Mouse (Mus musculus): ENCODE results near the gene Wwc2. TPM values are rescaled to one million over a fixed set of nuclear protein-coding genes. Genes with fewer than 3 reads are reported as not detected.
A peak's percentile ranks its signal among the peaks of the same experiment; 100 is the strongest.

Wwc2 gene
- polyA plus RNA-seq, 1 experiment from 2014 or later, result 11.9 TPM

DNA sequence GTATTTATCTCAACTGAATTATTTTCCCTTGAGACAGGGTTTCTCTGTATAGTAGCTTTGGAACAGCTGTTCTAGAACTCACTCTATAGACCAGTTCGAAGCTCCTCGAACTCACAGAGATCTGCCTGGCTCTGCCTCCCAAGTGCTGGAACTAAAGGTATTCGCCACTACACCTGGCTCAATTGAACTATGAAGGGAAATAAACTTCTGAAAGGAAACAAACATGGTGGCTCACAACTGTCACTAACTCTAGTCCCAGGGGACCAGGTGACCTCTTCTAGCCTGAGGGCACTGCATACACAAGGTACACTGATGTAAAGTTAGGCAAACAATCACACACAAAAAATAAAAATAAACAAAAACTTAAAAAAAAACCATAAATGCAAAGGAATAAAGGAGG is 57.6 kb downstream of the Wwc2 start:
- no peak for ATAC-seq (ENCODE audit: insufficient number of reproducible peaks, low FRiP score, low TSS enrichment, low read depth)
- H3K4me2 ChIP-seq, result no peak overlapping the region
- no peak overlapping the region for H3K4me3 ChIP-seq
- no peak overlapping the region for H3K9ac ChIP-seq
- H3K27me3 ChIP-seq, result no peaks in the 10 kb centered on the region
- H3K9me3 ChIP-seq, result no peaks in the 10 kb centered on the region
- H3K4me1 ChIP-seq, result peaks cover 35% of the 10 kb centered on the region
- WGBS, result 92% methylated on average over 3 of the region's 3 CpGs
- H3K27ac ChIP-seq, result no peak overlapping the region
- H3K36me3 ChIP-seq, result no peaks in the 10 kb centered on the region

DNA sequence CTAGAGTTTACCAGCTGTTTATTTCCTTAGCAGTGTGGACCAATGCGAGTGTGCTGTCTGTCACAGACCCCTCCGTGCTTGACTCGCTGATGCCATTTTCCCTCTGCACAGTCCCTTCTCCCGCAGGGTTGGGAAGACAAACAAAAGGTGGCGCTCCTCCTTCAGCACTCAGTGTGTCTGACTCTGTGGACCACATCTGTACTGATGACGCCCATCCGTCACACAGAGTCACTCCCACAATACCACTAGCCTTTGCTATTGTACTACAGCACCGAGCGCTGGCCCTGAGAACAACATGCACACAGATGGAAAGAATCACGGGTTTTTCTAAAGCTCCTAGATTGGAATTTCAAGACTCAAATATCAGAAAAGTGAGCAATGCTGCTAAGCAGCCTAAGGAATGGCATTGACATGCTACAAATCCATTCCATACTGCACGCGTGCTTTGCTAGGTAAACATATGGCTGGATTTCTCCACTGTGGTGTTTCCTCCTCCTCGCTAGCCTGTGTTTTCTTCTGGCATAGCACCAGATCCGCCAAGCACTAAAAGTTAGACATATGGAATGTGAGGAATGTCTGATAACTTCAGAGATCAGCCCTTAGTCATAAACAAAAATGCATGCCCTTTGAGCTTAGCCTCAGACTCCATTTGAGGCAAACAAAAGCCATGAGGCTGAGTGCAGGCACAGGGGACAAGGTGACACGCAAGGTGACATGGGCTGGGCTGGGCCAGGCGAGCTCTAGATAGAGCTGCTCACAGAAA is 58.5 kb downstream of the Wwc2 start:
- no peak overlapping the region for H3K4me3 ChIP-seq
- H3K4me2 ChIP-seq, result peak overlapping the region; percentile 25; the same call in 1 of the 2 replicates
- H3K36me3 ChIP-seq, result no peaks in the 10 kb centered on the region
- no peaks in the 10 kb centered on the region for H3K27me3 ChIP-seq
- 34% methylated on average over 16 of the region's 16 CpGs for WGBS
- H3K9ac ChIP-seq, result no peak overlapping the region
- H3K4me1 ChIP-seq, result peaks cover 35% of the 10 kb centered on the region
- no peaks in the 10 kb centered on the region for H3K9me3 ChIP-seq
- peak; percentile 77 for ATAC-seq (ENCODE audit: insufficient number of reproducible peaks, low FRiP score, low TSS enrichment, low read depth)
- peak overlapping the region; percentile 59 for H3K27ac ChIP-seq

DNA sequence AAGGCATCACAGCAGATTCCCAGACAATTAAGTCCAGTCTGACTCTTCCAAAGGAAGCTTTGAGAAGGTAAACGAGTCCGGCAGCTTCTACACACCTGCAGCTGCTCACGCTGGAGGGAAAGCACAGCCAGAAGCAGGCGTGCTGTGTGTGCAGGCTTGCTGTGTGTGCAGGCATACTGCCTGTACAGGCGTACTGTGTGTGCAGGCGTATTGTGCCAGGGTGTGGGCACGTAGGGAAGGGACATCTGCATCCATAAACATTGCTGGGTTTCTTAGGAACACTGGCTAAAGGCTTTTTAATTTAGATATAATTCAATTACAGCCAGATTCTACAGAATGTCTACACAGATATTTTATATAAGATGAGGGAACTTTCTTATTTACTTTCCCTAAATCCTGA is 59.4 kb downstream of the Wwc2 start:
- H3K27ac ChIP-seq, result no peak overlapping the region
- WGBS, result 57% methylated on average over 7 of the region's 7 CpGs
- no peak for ATAC-seq (ENCODE audit: insufficient number of reproducible peaks, low FRiP score, low TSS enrichment, low read depth)

DNA sequence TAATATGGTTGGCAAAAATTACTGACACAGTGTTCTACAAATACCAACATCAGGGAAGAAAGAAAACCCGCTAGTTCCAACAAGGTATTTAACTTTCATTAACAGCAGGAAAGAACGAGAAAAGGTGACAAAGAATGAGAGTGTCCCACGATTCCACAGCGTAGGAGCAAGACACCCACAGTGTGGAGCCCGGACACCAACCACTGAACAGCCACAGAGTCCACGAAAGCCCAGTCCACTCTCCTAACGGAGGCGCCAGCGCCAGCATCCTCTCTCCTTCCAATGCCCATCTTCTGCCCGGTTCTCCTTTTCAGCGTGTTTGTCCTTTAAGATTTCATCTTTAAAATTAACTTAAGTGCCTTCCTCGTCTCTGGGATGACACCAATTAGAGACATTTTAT is 61.1 kb downstream of the Wwc2 start:
- Histone ChIP-seq H3K9ac (no peak overlapping the region), H3K4me3 (no peak overlapping the region), H3K4me2 (no peak overlapping the region), H3K27me3 (no peaks in the 10 kb centered on the region), H3K36me3 (no peaks in the 10 kb centered on the region), H3K27ac (no peak overlapping the region), H3K4me1 (peaks cover 32% of the 10 kb centered on the region), H3K9me3 (no peaks in the 10 kb centered on the region)
- ATAC-seq (ENCODE audit: insufficient number of reproducible peaks, low FRiP score, low TSS enrichment, low read depth), result no peak
- 86% methylated on average over 12 of the region's 12 CpGs for WGBS

More for the DNA sequence above, 59.4 kb downstream of the Wwc2 start:
- Histone ChIP-seq H3K4me1 (peaks cover 32% of the 10 kb centered on the region), H3K4me2 (no peak overlapping the region), H3K4me3 (no peak overlapping the region), H3K9ac (no peak overlapping the region), H3K27me3 (no peaks in the 10 kb centered on the region), H3K9me3 (no peaks in the 10 kb centered on the region), H3K36me3 (no peaks in the 10 kb centered on the region)

DNA sequence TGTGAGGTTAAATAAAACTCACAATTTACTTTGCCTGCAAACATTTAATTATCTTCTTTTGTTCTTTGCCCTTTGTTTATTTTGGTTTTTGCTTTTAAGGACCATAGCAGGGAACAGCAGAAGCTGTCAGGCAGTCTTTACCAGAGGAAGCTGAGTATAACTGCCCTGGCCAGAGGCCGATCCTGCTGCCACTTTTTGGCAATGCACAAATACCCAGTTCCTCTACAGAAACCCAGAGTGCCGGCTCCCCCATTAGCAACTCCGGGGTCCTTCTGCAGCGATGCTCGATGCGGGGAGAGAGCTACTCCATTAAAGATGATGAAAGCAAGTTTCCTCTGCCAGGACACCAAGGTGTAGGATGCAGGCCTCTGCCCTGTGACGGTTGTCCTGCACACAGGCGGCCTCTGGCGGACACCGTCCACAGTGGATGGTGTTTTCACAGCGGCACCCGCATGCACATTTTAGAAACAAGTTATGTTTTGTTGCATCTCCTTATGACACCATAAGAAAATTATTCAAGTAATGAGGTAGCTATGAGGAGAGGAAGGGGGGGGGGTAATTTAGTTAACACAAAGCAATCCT is 62.0 kb downstream of the Wwc2 start:
- no peaks in the 10 kb centered on the region for H3K27me3 ChIP-seq
- H3K4me2 ChIP-seq, result no peak overlapping the region
- no peaks in the 10 kb centered on the region for H3K9me3 ChIP-seq
- 83% methylated on average over 12 of the region's 12 CpGs for WGBS
- no peak overlapping the region for H3K4me3 ChIP-seq
- no peak for ATAC-seq (ENCODE audit: insufficient number of reproducible peaks, low FRiP score, low TSS enrichment, low read depth)
- no peak overlapping the region for H3K27ac ChIP-seq
- H3K9ac ChIP-seq, result no peak overlapping the region
- peaks cover 26% of the 10 kb centered on the region for H3K4me1 ChIP-seq
- H3K36me3 ChIP-seq, result no peaks in the 10 kb centered on the region

DNA sequence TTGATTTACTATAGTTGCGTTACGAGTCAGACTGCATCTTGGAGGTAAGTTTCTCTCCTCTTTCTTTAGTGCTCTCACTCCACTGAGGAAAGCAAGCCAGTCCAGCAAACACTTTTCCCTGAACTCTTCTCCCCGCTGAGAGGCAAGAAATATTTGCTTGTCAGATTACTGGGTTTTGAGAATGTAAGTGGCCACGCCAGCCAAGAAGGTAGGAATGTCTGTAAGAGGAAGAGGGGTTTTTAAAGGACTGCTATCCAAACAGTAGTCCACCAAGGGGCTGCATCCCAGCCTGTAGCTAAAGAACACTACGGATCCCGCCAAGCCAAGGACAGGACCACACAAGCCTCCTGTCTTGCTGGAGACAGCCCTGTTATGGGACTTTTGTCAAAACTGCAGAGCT is 65.8 kb downstream of the Wwc2 start:
- H3K4me1 ChIP-seq, result peaks cover 6% of the 10 kb centered on the region; the same call in 1 of the 2 replicates
- no peaks in the 10 kb centered on the region for H3K27me3 ChIP-seq
- no peak overlapping the region for H3K27ac ChIP-seq
- no peak overlapping the region for H3K9ac ChIP-seq
- WGBS, result 56% methylated on average over 6 of the region's 6 CpGs
- peaks cover 6% of the 10 kb centered on the region for H3K36me3 ChIP-seq
- H3K4me3 ChIP-seq, result no peak overlapping the region
- H3K4me2 ChIP-seq, result no peak overlapping the region
- ATAC-seq (ENCODE audit: insufficient number of reproducible peaks, low FRiP score, low TSS enrichment, low read depth), result no peak
- H3K9me3 ChIP-seq, result no peaks in the 10 kb centered on the region

DNA sequence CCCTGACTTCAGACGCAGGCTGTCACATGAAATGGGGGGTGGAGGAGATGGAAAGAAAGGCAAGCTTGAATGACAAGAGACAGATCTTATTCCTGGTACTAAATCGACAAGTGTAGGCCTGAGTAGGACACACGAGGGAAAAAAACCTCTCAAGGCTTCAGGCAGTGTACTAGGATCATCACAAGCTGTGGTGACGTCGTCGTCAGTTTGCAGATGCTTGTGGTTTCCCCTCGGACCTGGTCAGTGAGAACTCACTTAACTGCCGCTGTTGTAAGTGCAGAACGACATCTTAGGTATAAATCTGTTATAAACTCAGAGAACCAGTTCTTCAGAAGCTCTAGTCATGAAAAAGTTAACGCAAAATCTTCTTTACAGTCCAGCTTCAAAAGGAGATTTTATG is 67.9 kb downstream of the Wwc2 start:
- no peak overlapping the region for H3K27ac ChIP-seq
- WGBS, result 59% methylated on average over 10 of the region's 10 CpGs
- peaks cover 6% of the 10 kb centered on the region; the same call in 1 of the 2 replicates for H3K4me1 ChIP-seq
- no peak overlapping the region for H3K9ac ChIP-seq
- H3K9me3 ChIP-seq, result no peaks in the 10 kb centered on the region
- H3K36me3 ChIP-seq, result peaks cover 9% of the 10 kb centered on the region
- H3K4me3 ChIP-seq, result no peak overlapping the region
- no peak overlapping the region for H3K4me2 ChIP-seq
- no peak for ATAC-seq (ENCODE audit: insufficient number of reproducible peaks, low FRiP score, low TSS enrichment, low read depth)
- no peaks in the 10 kb centered on the region for H3K27me3 ChIP-seq

DNA sequence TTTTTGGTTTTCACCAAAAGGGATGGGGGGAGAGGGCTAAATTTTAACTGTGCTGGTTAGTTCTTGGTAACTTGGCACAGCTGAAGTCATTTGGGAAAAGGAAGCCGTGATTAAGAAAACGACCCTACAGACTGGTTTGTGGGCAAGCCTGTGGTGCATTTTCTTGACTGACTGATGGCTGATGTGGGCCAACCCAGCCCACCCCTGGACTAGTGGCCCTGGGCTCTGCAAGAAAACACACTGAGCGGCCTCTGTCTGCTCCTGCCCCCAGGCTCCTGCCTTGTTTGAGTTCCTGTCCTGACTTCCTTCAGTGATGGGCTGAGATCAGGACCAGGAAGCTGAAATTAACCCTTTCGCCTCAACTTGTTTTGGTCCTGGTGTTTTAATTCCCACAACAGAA is 68.7 kb downstream of the Wwc2 start:
- WGBS, result 57% methylated on average over 4 of the region's 4 CpGs
- Histone ChIP-seq H3K4me3 (no peak overlapping the region), H3K27ac (no peak overlapping the region), H3K9ac (no peak overlapping the region), H3K4me2 (no peak overlapping the region), H3K9me3 (no peaks in the 10 kb centered on the region), H3K36me3 (peaks cover 9% of the 10 kb centered on the region), H3K4me1 (peaks cover 9% of the 10 kb centered on the region; the same call in 1 of the 2 replicates), H3K27me3 (no peaks in the 10 kb centered on the region)
- no peak for ATAC-seq (ENCODE audit: insufficient number of reproducible peaks, low FRiP score, low TSS enrichment, low read depth)

DNA sequence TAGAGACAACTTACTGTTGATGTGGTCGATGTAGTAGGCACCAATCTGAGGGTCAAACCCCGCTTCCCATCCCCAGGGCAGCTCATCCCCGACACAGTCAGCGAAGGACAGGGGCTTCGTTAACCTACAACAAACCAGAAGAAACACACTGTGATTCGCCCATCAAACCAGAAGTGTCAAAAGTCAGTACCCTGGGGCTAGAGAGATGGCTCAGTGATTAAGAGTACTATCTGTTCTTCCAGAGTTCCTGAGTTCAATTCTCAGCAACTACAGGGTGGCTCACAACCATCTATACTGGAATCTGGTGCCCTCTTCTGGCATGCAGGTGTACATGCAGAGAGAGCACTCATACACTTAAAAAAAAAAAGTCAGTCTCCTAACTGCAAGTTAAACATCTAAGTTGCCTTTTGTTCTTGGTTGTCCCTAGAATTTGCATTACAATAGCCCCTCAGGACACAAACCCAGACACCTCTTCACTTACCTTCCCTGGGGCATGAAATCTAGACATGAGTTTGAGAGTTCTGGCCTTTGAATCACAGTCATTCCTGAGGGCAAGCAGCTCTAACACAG is 70.1 kb downstream of the Wwc2 start:
- ATAC-seq (ENCODE audit: insufficient number of reproducible peaks, low FRiP score, low TSS enrichment, low read depth), result no peak
- 97% methylated on average over 6 of the region's 6 CpGs for WGBS
- H3K27me3 ChIP-seq, result no peaks in the 10 kb centered on the region
- peaks cover 9% of the 10 kb centered on the region for H3K36me3 ChIP-seq
- no peak overlapping the region for H3K4me2 ChIP-seq
- no peak overlapping the region for H3K27ac ChIP-seq
- no peak overlapping the region for H3K4me3 ChIP-seq
- no peak overlapping the region for H3K9ac ChIP-seq
- no peaks in the 10 kb centered on the region for H3K9me3 ChIP-seq
- peaks cover 9% of the 10 kb centered on the region; the same call in 1 of the 2 replicates for H3K4me1 ChIP-seq

DNA sequence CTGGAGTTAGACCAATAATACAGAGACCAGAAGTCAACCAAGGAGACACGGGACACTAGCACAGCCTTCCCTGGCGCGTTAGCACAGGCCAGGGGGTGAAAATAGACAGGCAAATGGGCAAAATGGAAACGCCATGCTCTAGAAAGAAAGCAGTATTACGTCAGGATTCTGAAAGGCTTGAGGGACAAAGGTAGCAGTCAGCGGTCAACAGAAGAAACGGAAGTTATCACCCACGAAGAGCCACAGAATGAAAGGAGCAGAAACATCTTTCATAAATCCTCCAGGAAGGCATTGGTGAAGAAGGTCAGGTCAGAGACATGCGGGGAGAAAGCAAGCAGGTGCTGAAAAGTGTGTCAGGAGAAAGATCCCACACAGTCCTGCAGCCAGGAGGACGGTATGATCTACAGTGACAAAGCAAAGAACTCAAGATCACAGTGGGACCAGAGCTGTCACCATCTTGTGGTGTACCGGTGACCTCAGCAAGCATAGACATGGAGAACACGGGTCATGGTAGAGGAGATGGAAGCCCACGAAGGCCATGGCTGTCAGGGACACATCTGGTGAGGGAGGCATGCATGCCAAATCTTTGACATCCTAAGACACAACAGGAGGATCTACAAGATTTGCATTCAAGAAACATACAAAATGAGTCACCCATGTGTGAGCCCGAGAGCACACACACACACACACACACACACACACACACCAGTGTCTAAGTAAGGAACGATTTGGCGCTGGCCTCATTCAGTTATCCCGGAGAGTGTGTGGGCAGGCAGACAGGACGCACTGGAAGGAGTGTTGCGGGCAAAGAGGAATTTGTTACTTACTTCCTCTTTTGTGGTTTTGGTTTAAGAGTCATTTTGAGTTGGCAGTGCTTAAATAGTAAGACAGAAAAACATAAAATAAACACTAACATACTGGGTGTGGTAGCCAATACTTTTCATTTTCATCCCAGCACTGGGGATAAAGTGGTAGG is 73.4 kb downstream of the Wwc2 start:
- H3K9ac ChIP-seq, result no peak overlapping the region
- no peak overlapping the region for H3K4me3 ChIP-seq
- no peak overlapping the region for H3K4me2 ChIP-seq
- no peaks in the 10 kb centered on the region for H3K27me3 ChIP-seq
- no peaks in the 10 kb centered on the region for H3K9me3 ChIP-seq
- 0 out of 2 replicates have a peak, but pooled peaks cover 3% of the 10 kb centered on the region for H3K4me1 ChIP-seq
- H3K36me3 ChIP-seq, result peaks cover 9% of the 10 kb centered on the region
- no peak for ATAC-seq (ENCODE audit: insufficient number of reproducible peaks, low FRiP score, low TSS enrichment, low read depth)
- H3K27ac ChIP-seq, result no peak overlapping the region
- 78% methylated on average over 19 of the region's 19 CpGs for WGBS

DNA sequence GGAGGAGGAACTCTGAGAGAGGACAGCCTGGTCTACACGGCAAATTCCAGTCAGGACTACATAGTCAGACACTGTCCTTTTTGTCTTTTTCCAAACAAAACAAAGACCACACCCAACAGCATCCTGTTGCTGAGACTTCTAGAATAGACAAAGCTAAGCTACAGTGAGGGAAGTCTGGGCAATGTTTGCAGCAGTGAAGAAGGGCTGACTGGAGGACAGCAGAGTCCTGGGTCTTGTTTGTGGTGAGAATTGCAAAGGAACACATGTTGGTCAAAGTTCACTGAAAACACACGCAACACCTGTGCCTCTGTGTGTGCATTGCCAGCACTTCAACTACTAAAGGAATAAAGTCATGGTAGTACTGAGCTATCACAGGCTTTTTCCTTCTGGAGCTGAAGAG is 75.2 kb downstream of the Wwc2 start:
- WGBS, result 74% methylated on average over 2 of the region's 2 CpGs
- Histone ChIP-seq H3K27me3 (no peaks in the 10 kb centered on the region), H3K4me3 (no peak overlapping the region), H3K4me1 (0 out of 2 replicates have a peak, but pooled peaks cover 3% of the 10 kb centered on the region), H3K27ac (no peak overlapping the region), H3K36me3 (peaks cover 9% of the 10 kb centered on the region), H3K9me3 (no peaks in the 10 kb centered on the region), H3K4me2 (no peak overlapping the region), H3K9ac (no peak overlapping the region)
- ATAC-seq (ENCODE audit: insufficient number of reproducible peaks, low FRiP score, low TSS enrichment, low read depth), result no peak

Data from limb, embryonic 15.5 days (tissue).